Mouse (Mus musculus): ENCODE measurements around the gene Eif3d.
"Not testable (repeated sequence)": the region's sequence is repeated elsewhere in the genome, so short reads cannot be mapped to it uniquely, and the experiment has no call there.

The Eif3d gene

DNA sequence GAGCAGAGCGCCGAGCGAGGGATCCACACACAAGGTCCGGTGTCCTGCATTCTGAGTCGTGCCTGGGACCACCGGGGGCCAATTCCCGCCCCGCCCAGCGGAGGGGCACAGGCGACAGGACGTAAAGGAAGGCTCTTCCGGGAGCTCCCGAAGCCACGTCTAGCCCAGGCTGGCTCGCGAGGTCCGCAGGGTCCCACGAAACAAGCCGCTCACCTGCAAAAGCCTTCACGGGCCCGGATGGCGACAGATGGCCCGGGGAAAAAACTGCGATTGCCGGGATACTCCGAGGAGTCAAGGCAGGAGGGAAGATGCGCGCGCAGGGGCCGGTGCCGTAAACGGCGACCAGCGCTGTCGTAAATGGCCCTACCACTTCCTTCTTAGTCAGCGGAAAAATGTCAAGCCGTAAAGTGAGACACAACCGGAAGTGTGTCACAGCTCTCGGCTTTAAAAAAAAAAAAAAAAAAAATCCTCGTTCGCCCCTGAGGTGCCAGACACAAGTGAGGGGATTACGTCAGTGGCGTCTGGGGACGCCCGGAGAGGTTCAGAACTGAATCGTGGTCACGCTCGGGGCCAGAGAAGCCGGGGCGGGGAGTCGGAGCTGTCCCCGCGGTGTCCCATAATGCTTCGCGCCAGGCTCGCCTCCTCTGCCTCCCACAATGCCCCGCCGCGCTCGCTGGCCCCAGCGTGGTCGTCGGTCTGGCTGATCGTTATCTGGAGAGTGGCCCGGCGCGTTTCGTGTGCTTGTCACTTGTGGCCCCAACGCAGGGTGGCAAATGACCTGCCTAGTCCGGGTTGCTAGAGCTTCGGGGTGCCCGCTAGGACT, at the start of gene Eif3d:
Gene Eif3d (minus strand): TSS at position 344 of the 823 bp plus-strand sequence.
- peak; percentile 94 to 99 for DNase-seq (ENCODE audit: low spot score in 2 of 2)

- no peak for DNase-seq (ENCODE audit: low spot score in 2 of 2)
These were observed 43.4 kb upstream of the Eif3d start for GRCm38 (mm10) chr15:78014046-78014445.

DNA sequence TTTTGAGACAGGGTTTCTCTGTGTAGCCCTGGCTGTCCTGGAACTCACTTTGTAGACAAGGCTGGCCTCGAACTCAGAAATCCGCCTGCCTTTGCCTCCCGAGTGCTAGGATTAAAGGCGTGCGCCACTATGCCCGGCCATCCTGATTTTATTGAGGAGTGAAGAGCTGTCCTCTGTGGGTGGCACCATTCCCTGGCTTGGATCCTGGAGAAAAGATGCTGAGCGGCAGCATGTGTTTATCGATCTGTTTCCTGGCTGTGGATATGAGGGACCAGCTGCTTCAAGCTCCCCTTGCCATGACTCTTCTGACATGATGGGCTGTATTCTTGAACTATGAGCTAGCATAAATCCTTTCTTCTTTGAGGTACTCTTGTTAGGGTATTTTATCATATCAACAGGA, 37.6 kb upstream of the Eif3d start:
- not testable (repeated sequence) for DNase-seq (ENCODE audit: low spot score in 2 of 2)

- DNase-seq (ENCODE audit: low spot score in 2 of 2) = no peak
These were observed 33.3 kb upstream of the Eif3d start for GRCm38 (mm10) chr15:78003929-78004328.

GRCm38 (mm10) chr15:78001400-78001799, 30.8 kb upstream of the Eif3d start:
- DNase-seq (ENCODE audit: low spot score in 2 of 2) = no peak

DNA sequence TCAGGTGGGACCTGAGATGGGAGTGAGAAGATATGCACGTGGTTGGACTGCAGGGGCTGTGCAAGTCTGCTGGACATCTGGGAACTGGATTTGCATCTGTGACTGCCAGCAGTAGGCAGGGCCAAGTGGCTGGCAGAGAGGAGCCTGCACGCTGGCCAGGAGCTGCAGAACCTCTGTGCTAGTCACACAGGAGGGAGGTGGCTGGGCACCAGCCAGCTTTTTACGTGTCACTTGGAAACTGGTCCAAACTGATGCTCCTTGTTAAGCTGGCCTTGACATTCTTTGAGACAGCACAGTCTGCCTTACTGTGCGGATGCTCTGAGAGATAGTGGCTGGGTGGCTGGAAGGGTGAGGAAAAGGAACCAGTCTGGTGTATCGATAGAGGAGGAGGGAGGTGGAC, 17.9 kb upstream of the Eif3d start:
- DNase-seq (ENCODE audit: low spot score in 2 of 2) = no peak

- no peak for DNase-seq (ENCODE audit: low spot score in 2 of 2)
These were observed 12.8 kb upstream of the Eif3d start for GRCm38 (mm10) chr15:77983391-77983790.

DNA sequence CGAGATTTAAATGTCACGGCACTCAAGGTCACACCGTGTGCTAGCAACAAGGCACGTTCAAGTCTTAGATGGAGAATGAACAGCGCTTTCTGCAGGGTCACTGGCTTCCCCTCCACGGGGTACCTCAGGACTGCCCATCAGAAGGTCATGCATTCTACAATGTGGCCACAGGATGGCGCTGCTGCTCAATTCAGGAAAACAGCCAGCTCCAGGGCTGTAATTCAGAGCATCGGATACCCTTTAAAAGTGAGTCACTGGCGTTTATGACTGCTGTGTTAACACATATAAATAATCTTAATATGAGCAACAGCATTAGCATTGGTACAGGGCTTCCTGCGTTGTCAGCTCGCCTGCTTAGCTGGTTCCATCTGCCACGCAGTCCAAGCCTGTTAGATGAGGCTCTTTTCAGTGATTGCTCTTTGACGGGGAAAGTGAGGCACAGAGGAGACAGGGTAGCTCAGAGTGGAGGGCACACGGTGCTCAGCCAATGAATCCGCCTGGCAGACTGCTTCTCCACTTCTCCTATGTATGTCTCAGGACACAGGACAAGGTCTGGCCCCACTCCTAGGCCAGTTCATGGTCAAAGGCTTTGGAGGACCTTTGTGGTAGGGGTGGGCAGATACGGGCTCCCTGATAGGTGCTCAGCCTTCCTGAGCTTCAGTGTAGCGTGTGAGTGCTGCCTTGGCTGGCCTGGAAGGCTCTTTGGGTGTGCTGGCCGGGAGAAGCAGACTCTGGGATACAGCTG, 11.8 kb upstream of the Eif3d start:
- DNase-seq (ENCODE audit: low spot score in 2 of 2) = no peak

DNA sequence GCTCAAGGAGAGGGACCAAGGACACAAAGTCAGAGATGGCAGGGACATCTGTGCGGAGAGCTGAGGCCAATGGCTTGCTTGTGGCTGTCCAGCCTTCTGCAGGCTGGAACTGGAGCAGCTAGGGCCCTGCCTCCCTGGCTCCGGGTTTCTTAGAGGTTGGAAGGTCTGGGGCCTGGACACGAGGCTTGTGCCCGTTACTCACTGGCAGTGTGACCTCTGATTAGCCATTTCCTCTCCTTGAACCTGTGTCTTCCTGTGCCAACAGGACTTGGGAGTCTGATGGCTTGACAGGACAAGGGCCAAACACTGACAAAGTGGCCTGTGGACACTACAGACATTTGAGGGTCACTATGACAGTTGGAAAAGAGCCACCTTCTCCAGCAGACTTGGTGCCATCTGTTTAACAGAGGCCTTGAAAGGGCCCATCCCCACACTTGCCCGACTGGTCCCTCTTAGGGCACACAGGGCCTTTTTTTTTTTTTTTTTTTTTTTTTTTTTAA, 10.6 kb upstream of the Eif3d start:
- no peak for DNase-seq (ENCODE audit: low spot score in 2 of 2)

DNA sequence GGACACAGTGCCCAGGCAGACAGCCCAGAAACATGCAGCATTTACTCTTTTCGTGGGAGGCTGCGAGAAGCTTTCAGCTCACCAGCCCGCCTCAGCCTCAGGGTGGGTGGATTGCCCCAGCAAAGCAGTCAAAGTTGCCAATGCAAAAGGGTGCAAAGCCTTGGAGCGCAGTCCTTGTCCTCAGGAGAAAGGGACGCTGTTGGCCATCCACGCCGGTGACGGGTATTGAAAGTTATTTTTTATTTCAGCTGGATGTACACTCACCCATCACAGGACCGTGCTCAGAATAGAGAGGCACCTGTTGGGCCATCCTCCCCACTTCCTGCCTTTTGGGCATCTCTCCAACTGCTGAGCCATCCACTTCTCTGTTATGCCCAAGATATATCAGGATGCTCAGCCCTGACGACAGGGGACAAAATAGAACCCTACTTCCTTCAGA, 8.8 kb upstream of the Eif3d start:
- DNase-seq (ENCODE audit: low spot score in 2 of 2) = no peak

DNA sequence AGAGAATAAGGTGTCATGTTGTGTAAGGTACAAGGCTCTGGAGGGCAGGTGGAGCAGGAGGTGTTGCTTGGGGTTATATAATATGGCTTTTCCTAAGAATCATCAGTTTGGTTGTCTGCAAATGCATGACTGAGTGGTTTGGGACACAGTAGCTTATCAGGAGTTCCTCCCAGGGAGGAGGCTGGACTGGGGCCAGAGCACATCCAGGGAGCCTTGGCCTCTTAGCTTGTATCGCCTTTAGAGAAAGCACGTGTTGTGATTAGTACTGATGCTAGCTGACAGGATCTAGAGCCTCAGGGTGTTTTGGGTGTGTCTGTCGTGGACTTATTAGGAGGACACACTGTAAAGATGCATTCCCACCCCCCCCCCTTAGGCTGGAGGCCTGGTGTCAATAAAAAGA, 7.0 kb upstream of the Eif3d start:
- DNase-seq (ENCODE audit: low spot score in 2 of 2) = no peak

- DNase-seq (ENCODE audit: low spot score in 2 of 2) = no peak
These were observed 3.7 kb upstream of the Eif3d start for GRCm38 (mm10) chr15:77974165-77974841.

GRCm38 (mm10) chr15:77969940-77970469, 608 bp downstream of the Eif3d start:
- no peak for DNase-seq (ENCODE audit: low spot score in 2 of 2)

- DNase-seq (ENCODE audit: low spot score in 2 of 2) = no peak
These were observed 5.5 kb downstream of the Eif3d start for GRCm38 (mm10) chr15:77965117-77965528.

DNA sequence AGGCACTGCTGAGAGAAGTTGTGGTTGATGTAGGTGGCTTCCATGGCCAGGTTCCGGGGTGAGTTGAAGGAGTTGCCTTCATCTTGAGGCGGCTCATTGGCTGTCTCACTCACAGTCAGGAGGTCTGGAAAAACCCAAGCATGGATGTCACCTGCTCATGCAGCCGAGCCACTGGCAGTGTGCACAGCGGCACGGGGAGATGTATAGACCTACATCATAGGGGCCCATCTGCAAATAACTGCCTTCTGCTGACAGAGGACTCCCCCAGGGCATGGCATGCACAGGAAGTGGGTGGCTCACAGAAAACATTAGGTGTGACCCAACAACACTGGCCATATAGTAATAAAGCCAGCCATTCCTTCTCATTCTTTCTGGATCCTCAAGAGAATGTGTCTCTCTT, 8.2 kb downstream of the Eif3d start:
- no peak for DNase-seq (ENCODE audit: low spot score in 2 of 2)

GRCm38 (mm10) chr15:77960693-77961092, 9.9 kb downstream of the Eif3d start:
- no peak for DNase-seq (ENCODE audit: low spot score in 2 of 2)

DNA sequence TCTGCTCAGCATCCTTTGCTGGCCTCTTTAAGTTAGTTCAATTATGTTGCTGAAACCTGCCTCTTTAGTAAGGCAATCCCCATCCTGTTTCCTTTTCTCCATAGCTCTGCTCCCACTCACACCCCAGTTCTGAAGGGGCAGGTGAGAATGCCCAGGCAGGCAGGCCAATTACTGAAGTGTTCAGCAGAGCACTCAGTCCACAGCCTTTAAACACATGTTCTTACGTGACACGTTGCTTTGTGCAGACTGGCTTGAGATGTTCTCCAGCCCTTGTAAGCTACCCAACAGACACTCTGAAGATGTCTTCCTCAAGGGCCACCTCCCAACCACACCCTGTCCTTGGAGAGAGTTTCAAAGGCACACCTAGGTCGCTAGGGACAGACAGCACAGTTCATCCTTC, 12.5 kb downstream of the Eif3d start:
- no peak for DNase-seq (ENCODE audit: low spot score in 2 of 2)

DNA sequence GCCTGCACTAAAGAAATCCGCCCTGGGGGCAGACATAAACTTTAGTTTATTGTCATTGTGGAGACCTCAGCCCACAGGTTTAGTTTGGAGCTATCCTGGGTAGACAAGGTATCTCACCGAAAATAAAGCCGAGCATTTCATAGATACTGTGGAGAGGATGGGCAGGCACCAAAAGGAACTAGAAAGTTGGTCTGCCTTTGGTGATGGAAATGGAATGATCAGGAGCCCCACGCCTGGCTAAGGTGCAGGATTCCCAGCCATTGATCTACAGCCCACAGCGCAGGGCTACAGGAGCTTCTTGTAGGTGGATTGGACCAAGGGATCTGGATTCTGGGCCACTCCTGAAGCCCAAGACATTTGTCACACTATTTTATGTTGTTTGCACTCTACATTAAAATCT, 13.0 kb downstream of the Eif3d start:
- no peak for DNase-seq (ENCODE audit: low spot score in 2 of 2)

GRCm38 (mm10) chr15:77956404-77956901, 14.2 kb downstream of the Eif3d start, which contains the start of gene Foxred2:
Gene Foxred2 (minus strand): TSS chr15:77956722.
- peak; percentile 69 for DNase-seq (ENCODE audit: low spot score in 2 of 2)

- DNase-seq (ENCODE audit: low spot score in 2 of 2) = no peak
These were observed 14.9 kb downstream of the Eif3d start for GRCm38 (mm10) chr15:77955440-77956403.
